Mouse (Mus musculus) limb, embryonic 15.5 days (tissue): Measurements from ENCODE around the gene Strip2. TPM values are rescaled to one million over a fixed set of nuclear protein-coding genes. Genes with fewer than 3 reads are reported as not detected.

Source experiments
- ATAC-seq: fragments of 200-750 bp; cut with Nextera tagmentation; 2 replicates; pipeline ENCODE4 v1.8.0; 2017; ENCODE audit warnings: low read depth, moderate TSS enrichment; ENCODE audit not compliant: insufficient number of reproducible peaks, low FRiP score, low TSS enrichment
- H3K27ac ChIP-seq: fragments of 300-500 bp; sonication (generic); 2 replicates; pipeline ENCODE4 v1.5.1; 2015; ENCODE audit warnings: moderate library complexity, mild to moderate bottlenecking, inconsistent platforms
- H3K27me3 ChIP-seq: fragments of 300-500 bp; sonication (generic); 2 replicates; pipeline ENCODE4 v1.6.1; 2015; ENCODE audit warnings: inconsistent platforms
- H3K36me3 ChIP-seq: fragments of 300-500 bp; sonication (generic); 2 replicates; pipeline ENCODE4 v1.6.1; 2015; ENCODE audit warnings: inconsistent platforms
- H3K4me1 ChIP-seq: fragments of 300-500 bp; sonication (generic); 2 replicates; pipeline ENCODE4 v1.6.1; 2015; ENCODE audit warnings: inconsistent platforms
- H3K4me2 ChIP-seq: fragments of 300-500 bp; sonication (generic); 2 replicates; pipeline ENCODE4 v1.6.1; 2015; ENCODE audit warnings: mild to moderate bottlenecking, inconsistent platforms
- H3K4me3 ChIP-seq: fragments of 300-500 bp; sonication (generic); 2 replicates; pipeline ENCODE4 v1.5.1; 2015; ENCODE audit warnings: mild to moderate bottlenecking, inconsistent platforms
- H3K9ac ChIP-seq: fragments of 300-500 bp; sonication (generic); 2 replicates; pipeline ENCODE4 v1.6.1; 2015; ENCODE audit warnings: inconsistent platforms
- H3K9me3 ChIP-seq: fragments of 300-500 bp; sonication (generic); 2 replicates; pipeline ENCODE4 v1.6.1; 2016; ENCODE audit warnings: inconsistent platforms
- WGBS: fragments of 180-500 bp; shearing (Covaris S2); methylation state at CpG from one replicate; pipeline ENCODE4 v1.1.7; 2015; 5-methylcytosine and 5-hydroxymethylcytosine counted together
- polyA plus RNA-seq: library from polyadenylated mRNA; unstranded; fragments of >200 nt; fragmentation: Nextera tagmentation; extraction: Ambion mirVana; gene quantifications from 2 replicates; pipeline ENCODE4 v1.2.1, GENCODE M21; 2015

Gene Strip2
- polyA plus RNA-seq, 1 experiment from 2014 or later = 2.0 TPM

GRCm38 (mm10) chr6:29974836-29975235 lies 58.0 kb downstream of the Strip2 start:
- H3K9me3 ChIP-seq = no peaks in the 10 kb centered on the region
- H3K36me3 ChIP-seq = no peaks in the 10 kb centered on the region
- no peak for ATAC-seq
- H3K27me3 ChIP-seq = no peaks in the 10 kb centered on the region
- WGBS = 65% methylated on average over 8 of the region's 8 CpGs
- no peak overlapping the region for H3K9ac ChIP-seq
- no peak overlapping the region for H3K4me3 ChIP-seq
- H3K4me1 ChIP-seq = no peaks in the 10 kb centered on the region
- H3K27ac ChIP-seq = no peak overlapping the region
- H3K4me2 ChIP-seq = no peak overlapping the region

- Histone ChIP-seq H3K9me3 (no peaks in the 10 kb centered on the region), H3K4me1 (0 out of 2 replicates have a peak, but pooled peaks cover 3% of the 10 kb centered on the region), H3K4me3 (no peak overlapping the region), H3K27ac (no peak overlapping the region), H3K36me3 (no peaks in the 10 kb centered on the region), H3K27me3 (no peaks in the 10 kb centered on the region), H3K4me2 (no peak overlapping the region), H3K9ac (no peak overlapping the region)
- ATAC-seq = no peak
- 93% methylated on average over 6 of the region's 6 CpGs for WGBS
Measured at GRCm38 (mm10) chr6:29980461-29980860, 63.6 kb downstream of the Strip2 start.

- Histone ChIP-seq H3K4me1 (peaks cover 10% of the 10 kb centered on the region; the same call in 1 of the 2 replicates), H3K4me2 (no peak overlapping the region), H3K36me3 (no peaks in the 10 kb centered on the region), H3K9ac (no peak overlapping the region), H3K27ac (no peak overlapping the region), H3K9me3 (no peaks in the 10 kb centered on the region), H3K27me3 (no peaks in the 10 kb centered on the region), H3K4me3 (no peak overlapping the region)
- no peak for ATAC-seq
Measured at GRCm38 (mm10) chr6:29981797-29982196, 65.0 kb downstream of the Strip2 start.

GRCm38 (mm10) chr6:29985058-29985498 lies 68.3 kb downstream of the Strip2 start:
- ATAC-seq = peak; percentile 74
- Histone ChIP-seq H3K9ac (peak overlapping the region; percentile 45), H3K36me3 (no peaks in the 10 kb centered on the region), H3K4me2 (peak overlapping the region; percentile 86), H3K27ac (peak overlapping the region; percentile 69), H3K9me3 (no peaks in the 10 kb centered on the region), H3K27me3 (no peaks in the 10 kb centered on the region), H3K4me1 (peaks cover 10% of the 10 kb centered on the region; the same call in 1 of the 2 replicates), H3K4me3 (peak overlapping the region; percentile 59)
- under 1% methylated on average over 37 of the region's 37 CpGs for WGBS

GRCm38 (mm10) chr6:29985504-29985903 lies 68.7 kb downstream of the Strip2 start:
- peak overlapping the region; percentile 45 for H3K9ac ChIP-seq
- ATAC-seq = no peak
- H3K36me3 ChIP-seq = no peaks in the 10 kb centered on the region
- H3K4me2 ChIP-seq = peak overlapping the region; percentile 86
- H3K27ac ChIP-seq = peak overlapping the region; percentile 69; the same call in 1 of the 2 replicates
- WGBS = under 1% methylated on average over 14 of the region's 14 CpGs
- H3K4me3 ChIP-seq = peak overlapping the region; percentile 59
- H3K4me1 ChIP-seq = peaks cover 10% of the 10 kb centered on the region; the same call in 1 of the 2 replicates
- no peaks in the 10 kb centered on the region for H3K27me3 ChIP-seq
- H3K9me3 ChIP-seq = no peaks in the 10 kb centered on the region

GRCm38 (mm10) chr6:29985986-29986385 lies 69.2 kb downstream of the Strip2 start:
- no peaks in the 10 kb centered on the region for H3K9me3 ChIP-seq
- H3K27me3 ChIP-seq = no peaks in the 10 kb centered on the region
- H3K36me3 ChIP-seq = no peaks in the 10 kb centered on the region
- peaks cover 10% of the 10 kb centered on the region; the same call in 1 of the 2 replicates for H3K4me1 ChIP-seq
- no peak for ATAC-seq
- H3K4me2 ChIP-seq = peak overlapping the region; percentile 86; the same call in 1 of the 2 replicates
- H3K4me3 ChIP-seq = peak overlapping the region; percentile 59
- no peak overlapping the region for H3K27ac ChIP-seq
- 47% methylated on average over 6 of the region's 6 CpGs for WGBS
- H3K9ac ChIP-seq = no peak overlapping the region

- no peak overlapping the region for H3K9ac ChIP-seq
- ATAC-seq = no peak
- H3K4me3 ChIP-seq = no peak overlapping the region
Measured at GRCm38 (mm10) chr6:29987246-29987645, 70.4 kb downstream of the Strip2 start.

GRCm38 (mm10) chr6:29998140-29998539 lies 81.3 kb downstream of the Strip2 start:
- H3K9ac ChIP-seq = no peak overlapping the region
- no peak overlapping the region for H3K4me3 ChIP-seq
- no peaks in the 10 kb centered on the region for H3K27me3 ChIP-seq
- no peak for ATAC-seq
- no peaks in the 10 kb centered on the region for H3K36me3 ChIP-seq
- H3K4me2 ChIP-seq = no peak overlapping the region
- H3K9me3 ChIP-seq = no peaks in the 10 kb centered on the region
- no peak overlapping the region for H3K27ac ChIP-seq
- 62% methylated on average over 9 of the region's 9 CpGs for whole genome bisulfite sequencing
- H3K4me1 ChIP-seq = no peaks in the 10 kb centered on the region

More at GRCm38 (mm10) chr6:29987246-29987645, 70.4 kb downstream of the Strip2 start:
- Histone ChIP-seq H3K36me3 (no peaks in the 10 kb centered on the region), H3K4me1 (peaks cover 10% of the 10 kb centered on the region; the same call in 1 of the 2 replicates), H3K27ac (no peak overlapping the region), H3K4me2 (no peak overlapping the region), H3K27me3 (no peaks in the 10 kb centered on the region), H3K9me3 (no peaks in the 10 kb centered on the region)
- 64% methylated on average over 3 of the region's 3 CpGs for WGBS

GRCm38 (mm10) chr6:29998771-29999170 lies 82.0 kb downstream of the Strip2 start:
- ATAC-seq = no peak
- Histone ChIP-seq H3K27ac (no peak overlapping the region), H3K9ac (no peak overlapping the region), H3K4me3 (no peak overlapping the region), H3K27me3 (no peaks in the 10 kb centered on the region), H3K9me3 (no peaks in the 10 kb centered on the region), H3K36me3 (no peaks in the 10 kb centered on the region), H3K4me2 (no peak overlapping the region), H3K4me1 (no peaks in the 10 kb centered on the region)
- 55% methylated on average over 4 of the region's 4 CpGs for WGBS

GRCm38 (mm10) chr6:30002628-30003027 lies 85.8 kb downstream of the Strip2 start:
- no peaks in the 10 kb centered on the region for H3K27me3 ChIP-seq
- H3K9me3 ChIP-seq = no peaks in the 10 kb centered on the region
- no peaks in the 10 kb centered on the region for H3K36me3 ChIP-seq
- H3K9ac ChIP-seq = no peak overlapping the region
- ATAC-seq = no peak
- WGBS = 74% methylated on average over 9 of the region's 9 CpGs
- no peaks in the 10 kb centered on the region for H3K4me1 ChIP-seq
- H3K4me2 ChIP-seq = no peak overlapping the region
- H3K4me3 ChIP-seq = no peak overlapping the region
- H3K27ac ChIP-seq = no peak overlapping the region

GRCm38 (mm10) chr6:30005851-30006250 lies 89.0 kb downstream of the Strip2 start:
- Histone ChIP-seq H3K9ac (no peak overlapping the region), H3K9me3 (no peaks in the 10 kb centered on the region), H3K4me2 (no peak overlapping the region), H3K27me3 (no peaks in the 10 kb centered on the region), H3K4me3 (no peak overlapping the region), H3K4me1 (peaks cover 13% of the 10 kb centered on the region; the same call in 1 of the 2 replicates), H3K36me3 (no peaks in the 10 kb centered on the region), H3K27ac (no peak overlapping the region)
- no peak for ATAC-seq
- 89% methylated on average over 1 of the region's 1 CpGs for WGBS

GRCm38 (mm10) chr6:30009204-30009603 lies 92.4 kb downstream of the Strip2 start:
- H3K27me3 ChIP-seq = no peaks in the 10 kb centered on the region
- H3K4me3 ChIP-seq = no peak overlapping the region
- no peaks in the 10 kb centered on the region for H3K36me3 ChIP-seq
- ATAC-seq = peak; percentile 67; the same call in 1 of the 2 replicates
- no peak overlapping the region for H3K9ac ChIP-seq
- WGBS = 34% methylated on average over 7 of the region's 7 CpGs
- H3K9me3 ChIP-seq = no peaks in the 10 kb centered on the region
- peak overlapping the region; percentile 28 for H3K27ac ChIP-seq
- no peak overlapping the region for H3K4me2 ChIP-seq
- peaks cover 13% of the 10 kb centered on the region; the same call in 1 of the 2 replicates for H3K4me1 ChIP-seq
